Mouse (Mus musculus): ENCODE measurements at regions not wholly inside any gene's neighbourhood (a gene's known extent, or its start where the extent isn't known, plus 50 kb on each side); places are given as distances from the start of the nearest gene placed in this dataset.
A peak's percentile ranks its signal among the peaks of the same experiment; 100 is the strongest.

DNA sequence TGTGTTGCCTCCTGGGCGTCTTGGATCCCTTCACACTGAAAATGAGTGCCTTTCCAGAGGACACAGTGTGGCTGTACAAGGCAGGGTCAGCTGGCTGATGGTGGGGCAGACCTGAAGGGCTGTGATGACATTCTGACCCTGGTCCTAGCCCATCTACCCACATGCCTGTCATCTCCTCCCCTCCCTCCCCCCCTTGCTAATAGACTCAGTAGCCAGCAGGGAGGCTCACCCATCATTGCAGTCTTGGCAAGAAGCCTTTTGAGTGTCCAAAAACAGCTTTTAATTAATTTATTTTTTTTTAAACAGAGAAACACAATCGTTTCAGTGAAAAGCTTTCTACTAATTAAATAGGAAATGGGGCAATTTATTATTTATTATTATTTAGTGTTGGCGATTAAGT is 67.0 kb upstream of the Ssx2ip start:
- DNase-seq (ENCODE audit: low spot score in 2 of 2) = no peak

GRCm38 (mm10) chr3:146337861-146338281 is 66.6 kb upstream of the Ssx2ip start:
- DNase-seq (ENCODE audit: low spot score in 2 of 2) = no peak

GRCm38 (mm10) chr3:146338445-146338844 is 66.0 kb upstream of the Ssx2ip start:
- DNase-seq (ENCODE audit: low spot score in 2 of 2) = no peak

DNA sequence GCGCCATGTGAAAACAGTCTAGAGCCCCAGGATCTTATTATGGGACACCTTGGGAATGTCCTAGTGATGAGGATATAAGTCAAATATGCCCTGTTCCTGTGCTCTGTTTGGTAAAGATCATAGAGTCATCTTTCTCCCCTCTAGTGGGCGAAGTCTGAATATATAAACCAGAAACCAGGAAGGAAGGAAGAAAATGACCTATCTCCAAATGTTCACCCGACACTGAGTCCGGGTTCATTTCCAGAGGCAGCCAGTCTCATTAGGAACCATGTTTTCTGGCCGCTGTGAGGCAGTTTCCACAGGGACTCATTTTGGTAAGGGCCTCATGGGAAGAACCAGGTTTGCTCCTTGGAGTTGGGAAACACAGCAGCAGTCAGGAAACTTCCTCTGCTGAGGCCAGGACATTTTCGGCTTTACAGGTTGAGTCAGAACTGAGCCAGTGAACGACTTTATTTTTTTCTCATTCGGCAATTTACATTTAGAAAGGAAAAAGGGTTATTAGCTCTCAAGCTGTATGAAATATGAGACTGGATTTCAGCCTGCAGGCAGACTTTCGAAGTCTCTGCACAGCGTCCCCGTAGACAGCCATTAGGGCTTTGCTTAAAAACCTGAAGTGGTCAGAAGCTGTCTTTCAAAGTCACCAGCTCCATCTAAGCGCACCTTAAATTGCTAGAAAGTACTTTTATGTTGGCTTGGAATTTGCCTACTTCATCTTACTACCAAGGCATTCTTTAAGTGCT is 64.0 kb upstream of the Ssx2ip start:
- no peak for DNase-seq (ENCODE audit: low spot score in 2 of 2)

- no peak for DNase-seq (ENCODE audit: low spot score in 2 of 2)
Measured at GRCm38 (mm10) chr3:146341652-146342340, 62.6 kb upstream of the Ssx2ip start.

DNA sequence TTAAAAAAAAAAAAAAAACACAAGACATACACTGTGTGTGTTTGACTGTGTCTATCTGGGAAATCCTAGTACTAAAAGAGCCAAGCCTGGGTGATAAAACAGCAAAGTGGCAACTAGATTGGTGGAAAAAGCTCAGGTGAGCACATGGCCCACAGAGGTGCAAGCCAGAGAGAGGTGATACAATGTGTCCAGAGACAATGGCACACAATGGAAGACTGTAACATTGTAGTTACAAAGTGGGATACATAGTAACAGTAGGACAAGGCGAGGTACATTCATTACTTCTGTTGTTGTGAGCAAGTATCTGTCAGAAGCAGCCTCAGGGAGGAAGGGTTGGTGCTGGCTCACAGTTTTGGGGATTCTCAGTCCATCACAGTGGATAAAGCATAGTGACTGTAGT is 61.7 kb upstream of the Ssx2ip start:
- DNase-seq (ENCODE audit: low spot score in 2 of 2) = no peak

GRCm38 (mm10) chr3:146343649-146344401 is 60.6 kb upstream of the Ssx2ip start:
- DNase-seq (ENCODE audit: low spot score in 2 of 2) = no peak

DNA sequence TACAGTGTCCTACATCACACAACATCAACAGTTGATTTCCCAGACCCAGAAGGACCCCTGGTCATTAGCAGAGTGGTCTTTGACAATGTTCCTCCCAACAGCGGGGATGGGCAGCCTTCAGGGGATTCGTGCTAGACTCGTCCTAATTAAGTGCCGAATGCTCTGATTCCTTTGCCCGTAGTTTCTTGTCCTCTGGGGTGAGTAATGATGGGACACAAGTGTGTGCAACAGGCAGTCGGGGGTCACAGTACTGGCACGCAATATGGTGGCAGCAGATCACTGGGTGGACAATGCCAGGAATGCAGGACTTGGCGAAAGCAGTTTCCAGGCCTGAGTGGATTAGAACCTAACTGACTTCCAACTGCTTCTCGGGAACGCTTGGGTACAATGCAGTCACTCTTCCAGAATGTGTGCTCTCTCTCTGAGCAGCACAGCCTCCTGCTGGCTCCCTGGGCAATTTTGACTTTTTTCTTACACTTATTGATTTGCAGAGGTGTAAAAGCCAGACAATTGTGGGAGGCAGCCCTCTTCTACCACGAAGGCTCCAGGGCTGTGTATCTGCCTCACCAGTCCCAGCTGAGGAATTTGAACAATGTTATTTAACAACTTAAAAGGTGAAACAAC is 59.9 kb upstream of the Ssx2ip start:
- DNase-seq (ENCODE audit: low spot score in 2 of 2) = no peak

DNA sequence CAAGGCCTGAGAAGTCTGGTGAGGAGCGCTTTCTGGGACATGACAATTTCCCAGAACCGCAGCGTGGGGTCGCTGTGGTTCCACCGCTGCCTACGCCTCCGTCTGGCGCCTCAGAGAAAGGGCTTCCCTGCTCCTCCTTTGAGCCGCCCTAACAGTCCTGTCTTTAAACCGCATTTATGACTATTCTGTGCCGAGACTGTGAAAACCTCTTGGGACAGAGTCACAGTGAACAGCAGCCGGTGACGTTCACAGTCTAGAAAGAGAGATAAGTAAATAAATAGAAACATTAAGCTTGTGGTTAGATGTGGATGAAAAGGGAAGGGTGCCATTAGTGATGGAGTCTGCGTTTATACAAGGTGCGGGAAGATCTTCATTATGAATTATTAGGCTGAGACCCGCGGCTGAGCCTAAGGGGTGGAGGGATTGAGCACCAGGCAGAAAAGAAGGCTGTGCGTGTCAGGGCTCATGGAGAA is 59.1 kb upstream of the Ssx2ip start:
- DNase-seq (ENCODE audit: low spot score in 2 of 2) = peak; percentile 15 to 27

- DNase-seq (ENCODE audit: low spot score in 2 of 2) = no peak
Measured at GRCm38 (mm10) chr3:146345946-146346345, 58.5 kb upstream of the Ssx2ip start.

DNA sequence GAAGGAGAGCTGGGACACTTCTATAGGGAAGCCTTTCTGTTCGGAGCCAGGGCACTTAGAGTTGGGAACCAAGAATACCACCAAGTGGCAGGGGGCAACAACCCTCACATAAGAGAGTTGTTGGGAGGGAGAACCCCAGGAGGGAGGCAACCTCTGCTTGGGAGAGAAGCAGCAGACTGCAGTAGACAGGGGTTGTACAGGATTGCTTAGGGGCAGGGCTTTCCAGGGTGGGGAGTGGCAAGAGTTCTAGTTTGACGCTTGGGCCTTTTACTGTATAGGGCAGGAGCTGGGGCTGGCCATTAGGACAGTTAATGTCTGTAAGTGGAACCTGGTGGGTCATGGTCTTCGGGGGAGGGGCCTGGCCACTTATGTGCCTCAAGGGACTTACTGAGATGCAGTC is 57.1 kb upstream of the Ssx2ip start:
- no peak for DNase-seq (ENCODE audit: low spot score in 2 of 2)

DNA sequence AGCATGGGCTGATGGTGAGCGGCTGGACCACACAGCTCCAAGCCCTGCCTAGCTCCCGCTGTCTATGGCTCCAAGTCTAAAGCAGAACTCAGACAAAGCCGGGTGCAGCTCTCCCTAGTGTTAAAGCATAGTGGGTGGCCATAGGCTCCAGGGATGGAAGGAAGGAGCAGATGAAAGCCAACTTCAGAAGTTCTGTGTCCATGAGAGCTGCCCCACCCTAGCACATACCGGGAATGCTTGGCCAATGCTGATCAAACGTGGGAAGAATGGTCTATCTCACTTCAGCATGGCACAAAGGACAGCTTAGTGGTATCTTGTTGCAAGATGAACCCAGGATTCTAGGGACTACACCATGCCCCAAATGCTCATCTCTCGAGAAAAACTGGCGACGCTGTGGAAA is 55.5 kb upstream of the Ssx2ip start:
- DNase-seq (ENCODE audit: low spot score in 2 of 2) = no peak

GRCm38 (mm10) chr3:146349393-146349792 is 55.0 kb upstream of the Ssx2ip start:
- DNase-seq (ENCODE audit: low spot score in 2 of 2) = no peak

- no peak for DNase-seq (ENCODE audit: low spot score in 2 of 2)
Measured at GRCm38 (mm10) chr3:146350126-146350525, 54.3 kb upstream of the Ssx2ip start.

- no peak for DNase-seq (ENCODE audit: low spot score in 2 of 2)
Measured at GRCm38 (mm10) chr3:146351468-146351867, 53.0 kb upstream of the Ssx2ip start.

DNA sequence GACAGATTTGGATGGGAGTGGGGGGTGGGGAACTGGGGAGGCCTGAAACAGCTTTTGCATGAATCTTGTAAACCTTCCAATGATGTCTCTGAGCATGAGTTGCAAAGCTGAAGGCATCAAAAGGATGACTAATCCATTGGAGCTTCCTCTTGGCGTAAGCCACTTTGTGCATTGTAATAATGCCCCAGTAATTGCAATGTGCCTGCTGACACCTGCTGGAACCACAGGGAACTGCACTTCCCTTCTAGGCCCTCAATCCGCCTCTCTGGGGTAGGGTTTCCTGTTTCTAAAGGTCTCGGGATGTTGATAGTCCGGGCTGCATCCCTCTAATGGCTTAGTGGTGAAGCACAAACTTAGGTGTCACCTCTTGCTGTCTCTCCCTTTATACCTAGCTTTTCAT is 52.3 kb upstream of the Ssx2ip start:
- no peak for DNase-seq (ENCODE audit: low spot score in 2 of 2)

DNA sequence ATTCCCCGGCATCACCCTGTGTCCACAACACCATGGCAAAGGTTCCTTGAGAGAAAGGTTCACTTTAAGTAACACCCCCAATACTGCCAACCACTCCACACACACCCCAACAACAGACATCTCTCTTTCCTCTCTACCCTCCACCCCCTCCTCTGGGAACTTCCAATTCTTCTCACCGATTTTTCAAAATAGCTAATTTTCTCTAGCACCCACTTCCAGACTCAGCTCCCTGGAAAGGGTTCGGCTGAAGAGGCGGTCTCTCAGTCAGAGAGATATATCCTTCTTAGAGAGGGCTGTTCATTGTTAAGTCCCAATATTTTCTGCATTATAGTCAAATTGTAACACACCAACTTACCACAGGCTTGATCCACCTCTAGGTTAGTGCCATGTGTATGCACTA is 50.5 kb upstream of the Ssx2ip start:
- no peak for DNase-seq (ENCODE audit: low spot score in 2 of 2)
